Mouse (Mus musculus) liver, postnatal 0 days (tissue): ENCODE measurements around the gene Spats2l. TPM values are rescaled to one million over a fixed set of nuclear protein-coding genes. Genes with fewer than 3 reads are reported as not detected.

Source experiments
- ATAC-seq: fragments of 200-750 bp; cut with Nextera tagmentation; 2 replicates; pipeline ENCODE4 v1.8.0; 2017; ENCODE audit warnings: mild to moderate bottlenecking, moderate library complexity
- DNase-seq: peaks from one replicate; pipeline ENCODE4 v3.0.0-alpha.2; 2016
- H3K27ac ChIP-seq: fragments of 300-500 bp; sonication (generic); 2 replicates; pipeline ENCODE4 v1.5.1; 2014; ENCODE audit warnings: antibody characterized with exemption, moderate library complexity, mild to moderate bottlenecking, low read depth
- H3K27me3 ChIP-seq: fragments of 300-500 bp; sonication (generic); 2 replicates; pipeline ENCODE4 v1.6.1; 2014; ENCODE audit warnings: low read length, control low read depth, mixed read lengths; ENCODE audit not compliant: insufficient read depth
- H3K36me3 ChIP-seq: fragments of 300-500 bp; sonication (generic); replicated peaks from 2 replicates; pipeline ENCODE4 v1.6.1; 2014; ENCODE audit warnings: mild to moderate bottlenecking, control low read depth, low read length, moderate library complexity, mixed read lengths; ENCODE audit not compliant: insufficient read depth
- H3K4me1 ChIP-seq: fragments of 300-500 bp; sonication (generic); 2 replicates; pipeline ENCODE4 v1.6.1; 2014; ENCODE audit warnings: antibody characterized with exemption, mild to moderate bottlenecking, control low read depth; ENCODE audit not compliant: insufficient read depth
- H3K4me2 ChIP-seq: fragments of 300-500 bp; sonication (generic); 2 replicates; pipeline ENCODE4 v1.6.1; 2014; ENCODE audit warnings: low read depth, mild to moderate bottlenecking, low read length, moderate library complexity, mixed read lengths
- H3K4me3 ChIP-seq: fragments of 300-500 bp; sonication (generic); 2 replicates; pipeline ENCODE4 v1.5.1; 2014; ENCODE audit warnings: low read depth, low read length
- H3K9ac ChIP-seq: fragments of 300-500 bp; sonication (generic); replicated peaks from 2 replicates; pipeline ENCODE4 v1.6.1; 2014; ENCODE audit warnings: mild to moderate bottlenecking, moderate library complexity
- H3K9me3 ChIP-seq: fragments of 300-500 bp; sonication (generic); 2 replicates; pipeline ENCODE4 v1.6.1; 2016; ENCODE audit warnings: mild to moderate bottlenecking, control low read depth, low read length, mixed read lengths
- CTCF ChIP-seq: sonication (generic); IDR thresholded peaks from 2 replicates; pipeline ENCODE4 v1.5.1; 2016; ENCODE audit warnings: antibody characterized with exemption, low read depth
- EP300 ChIP-seq: IDR thresholded peaks from 2 replicates; pipeline ENCODE4 v1.6.1; 2016; ENCODE audit warnings: antibody characterized with exemption, low read depth, mild to moderate bottlenecking
- WGBS: fragments of 180-500 bp; shearing (Covaris S2); extraction: QIAGEN DNeasy Blood & Tissue Kit; methylation state at CpG from one replicate; pipeline ENCODE4 v1.1.7; 2014; ENCODE audit not compliant: insufficient replicate concordance; 5-methylcytosine and 5-hydroxymethylcytosine counted together
- polyA plus RNA-seq: library from polyadenylated mRNA; unstranded; fragments of >200 nt; fragmentation: Nextera tagmentation; extraction: Ambion mirVana; gene quantifications from 2 replicates; pipeline ENCODE4 v1.2.1, GENCODE M21; 2015

Spats2l gene
- polyA plus RNA-seq, 1 experiment from 2014 or later = 10.2 TPM

GRCm38 (mm10) chr1:57810221-57810620, 36.3 kb downstream of the Spats2l start:
- ATAC-seq (no peak), DNase-seq (no peak)
- Histone ChIP-seq H3K27ac (no peak overlapping the region), H3K4me1 (no peaks in the 10 kb centered on the region), H3K27me3 (no peaks in the 10 kb centered on the region), H3K9ac (no peak overlapping the region), H3K36me3 (no peaks in the 10 kb centered on the region), H3K9me3 (no peaks in the 10 kb centered on the region), H3K4me3 (no peak overlapping the region), H3K4me2 (no peak overlapping the region)
- WGBS = 37% methylated on average over 4 of the region's 4 CpGs
- TF ChIP-seq EP300 (no peak), CTCF (no peak)

DNA sequence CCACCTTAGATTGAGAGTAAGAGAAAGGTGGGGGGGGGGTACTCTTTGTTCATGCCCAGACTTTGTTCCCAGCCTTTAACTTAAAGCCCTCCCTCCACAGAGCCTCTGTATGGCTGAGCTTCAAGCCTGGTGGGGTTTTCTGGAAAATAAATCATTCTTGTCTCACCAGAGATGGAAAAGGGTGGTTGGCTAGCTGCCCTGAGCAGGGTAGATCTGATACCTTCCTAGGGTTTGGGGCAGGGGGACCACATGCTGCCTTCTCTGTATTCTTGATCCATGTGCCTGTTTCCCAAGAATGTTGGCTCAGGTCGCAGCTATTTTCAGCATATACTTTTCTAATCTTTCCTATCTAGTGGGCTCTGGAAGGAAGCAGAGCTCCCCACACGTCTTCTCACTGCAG, 43.1 kb downstream of the Spats2l start:
- Histone ChIP-seq H3K4me3 (no peak overlapping the region), H3K4me2 (no peak overlapping the region), H3K9ac (no peak overlapping the region), H3K4me1 (no peaks in the 10 kb centered on the region), H3K9me3 (no peaks in the 10 kb centered on the region), H3K36me3 (no peaks in the 10 kb centered on the region), H3K27ac (no peak overlapping the region), H3K27me3 (no peaks in the 10 kb centered on the region)
- DNase-seq = no peak
- TF ChIP-seq EP300 = no peak
- TF ChIP-seq CTCF = no peak
- ATAC-seq = no peak
- WGBS = 53% methylated on average over 2 of the region's 2 CpGs

- Histone ChIP-seq H3K4me2 (no peak overlapping the region), H3K4me3 (no peak overlapping the region), H3K9me3 (no peaks in the 10 kb centered on the region), H3K27me3 (no peaks in the 10 kb centered on the region), H3K4me1 (no peaks in the 10 kb centered on the region), H3K36me3 (no peaks in the 10 kb centered on the region), H3K27ac (no peak overlapping the region), H3K9ac (no peak overlapping the region)
- DNase-seq (no peak), ATAC-seq (no peak)
- TF ChIP-seq CTCF (no peak), EP300 (no peak)
- 65% methylated on average over 6 of the region's 6 CpGs for WGBS
Observed at GRCm38 (mm10) chr1:57820428-57820997, 46.6 kb downstream of the Spats2l start.

- TF ChIP-seq CTCF (no peak), EP300 (0 out of 2 replicates have a peak, but pooled peaks have one; percentile 36)
- 77% methylated on average over 17 of the region's 17 CpGs for WGBS
- Histone ChIP-seq H3K4me1 (no peaks in the 10 kb centered on the region), H3K4me3 (no peak overlapping the region), H3K27ac (no peak overlapping the region), H3K27me3 (no peaks in the 10 kb centered on the region), H3K9me3 (no peaks in the 10 kb centered on the region), H3K9ac (no peak overlapping the region), H3K36me3 (no peaks in the 10 kb centered on the region), H3K4me2 (no peak overlapping the region)
- DNase-seq (no peak), ATAC-seq (peak; percentile 36; the same call in 1 of the 2 replicates)
Observed at GRCm38 (mm10) chr1:57824966-57825759, 51.2 kb downstream of the Spats2l start.

- no peak for ATAC-seq
- no peaks in the 10 kb centered on the region for H3K36me3 ChIP-seq
- no peaks in the 10 kb centered on the region for H3K4me1 ChIP-seq
Observed at GRCm38 (mm10) chr1:57826245-57826644, 52.3 kb downstream of the Spats2l start.

DNA sequence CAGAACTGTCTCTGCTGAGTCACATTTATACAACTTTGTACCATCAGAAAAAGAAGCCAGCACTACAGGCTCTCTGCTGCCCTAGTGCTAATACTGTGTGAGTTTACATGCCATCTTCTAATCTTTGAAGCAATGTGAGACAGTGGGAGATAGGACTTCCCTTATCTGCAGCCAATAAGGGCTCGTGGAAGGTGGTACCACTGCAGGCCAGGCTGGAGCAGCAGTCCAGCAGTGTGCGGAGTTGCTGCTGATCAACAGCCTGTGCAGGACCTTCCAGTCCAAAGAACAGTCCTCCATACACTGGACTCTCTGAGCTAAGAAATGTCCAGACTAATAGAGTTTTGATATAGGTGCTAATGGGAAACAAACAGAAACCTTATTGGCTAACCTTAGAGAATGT, 59.2 kb downstream of the Spats2l start:
- no peaks in the 10 kb centered on the region for H3K4me1 ChIP-seq
- H3K27me3 ChIP-seq = no peaks in the 10 kb centered on the region
- H3K36me3 ChIP-seq = no peaks in the 10 kb centered on the region
- no peak for ATAC-seq
- WGBS = 42% methylated on average over 2 of the region's 2 CpGs
- no peak overlapping the region for H3K4me2 ChIP-seq
- no peaks in the 10 kb centered on the region for H3K9me3 ChIP-seq
- TF ChIP-seq EP300 (no peak), CTCF (no peak)
- no peak overlapping the region for H3K9ac ChIP-seq
- no peak for DNase-seq
- H3K4me3 ChIP-seq = no peak overlapping the region
- H3K27ac ChIP-seq = no peak overlapping the region

More at GRCm38 (mm10) chr1:57826245-57826644, 52.3 kb downstream of the Spats2l start:
- Histone ChIP-seq H3K4me3 (no peak overlapping the region), H3K9ac (no peak overlapping the region), H3K4me2 (no peak overlapping the region), H3K27me3 (no peaks in the 10 kb centered on the region), H3K27ac (no peak overlapping the region), H3K9me3 (no peaks in the 10 kb centered on the region)
- 81% methylated on average over 9 of the region's 9 CpGs for WGBS
- no peak for DNase-seq
- TF ChIP-seq CTCF (no peak), EP300 (no peak)
